Mouse (Mus musculus) kidney, adult 2 months (tissue): ENCODE results near the gene Mlkl. TPM values are rescaled to one million over a fixed set of nuclear protein-coding genes. Genes with fewer than 3 reads are reported as not detected.

ENCODE experiments used
- DNase-seq: peaks from one replicate; pipeline ENCODE4 v3.0.0; 2021
- H3K27ac ChIP-seq: fragments of 200-500 bp; 2 replicates; pipeline ENCODE4 v1.5.1; 2012; ENCODE audit warnings: low read depth, low read length, control low read depth, inconsistent platforms; ENCODE audit not compliant: insufficient read depth
- H3K27me3 ChIP-seq: fragments of 200-500 bp; replicated peaks from 2 replicates; pipeline ENCODE4 v1.6.1; 2012; ENCODE audit warnings: mild to moderate bottlenecking, moderate library complexity, low read length, inconsistent platforms; ENCODE audit not compliant: control insufficient read depth, insufficient read depth
- H3K36me3 ChIP-seq: fragments of 200-500 bp; 2 replicates; pipeline ENCODE4 v1.6.1; 2012; ENCODE audit warnings: mild to moderate bottlenecking, moderate library complexity, low read length, inconsistent platforms; ENCODE audit not compliant: control insufficient read depth, insufficient read depth
- H3K4me1 ChIP-seq: fragments of 200-500 bp; 2 replicates; pipeline ENCODE4 v1.6.1; 2011; ENCODE audit warnings: low read length; ENCODE audit not compliant: control insufficient read depth, insufficient read depth
- H3K4me3 ChIP-seq: fragments of 200-500 bp; 2 replicates; pipeline ENCODE4 v1.5.1; 2011; ENCODE audit warnings: mild to moderate bottlenecking, low read depth, low read length, control low read depth; ENCODE audit not compliant: insufficient read depth
- CTCF ChIP-seq: fragments of 200-500 bp; conservative IDR thresholded peaks from 2 replicates; pipeline ENCODE4 v1.5.1; 2011; ENCODE audit warnings: low read depth, mild to moderate bottlenecking, control low read depth, low read length, moderate library complexity, mixed read lengths; ENCODE audit not compliant: insufficient read depth, insufficient read length
- POLR2A ChIP-seq: fragments of 200-500 bp; IDR thresholded peaks from one replicate; pipeline ENCODE4 v1.6.1; 2011; ENCODE audit warnings: low read depth, low read length, control low read depth
- WGBS: fragments of 180-500 bp; shearing (Covaris S2); methylation state at CpG from one replicate; pipeline ENCODE4 v1.1.7; 2018; 5-methylcytosine and 5-hydroxymethylcytosine counted together
- polyA plus RNA-seq: library from polyadenylated mRNA; depleted of rRNA; stranded (reverse); fragments of >200 nt; gene quantifications from 2 replicates; pipeline ENCODE4 v1.2.3, GENCODE M21; 2012

Mlkl gene
- polyA plus RNA-seq, 1 experiment = 1.5 TPM

GRCm38 (mm10) chr8:111363489-111363888 lies 25.5 kb upstream of the Mlkl start:
- peak; percentile 35 for DNase-seq
- Histone ChIP-seq H3K36me3 (no peaks in the 10 kb centered on the region), H3K4me1 (peaks cover 6% of the 10 kb centered on the region; the same call in 1 of the 2 replicates), H3K27ac (peak overlapping the region; percentile 28; the same call in 1 of the 2 replicates), H3K27me3 (no peaks in the 10 kb centered on the region), H3K4me3 (no peak overlapping the region)
- 46% methylated on average over 8 of the region's 8 CpGs for WGBS
- no peak for TF ChIP-seq CTCF
- no peak for TF ChIP-seq POLR2A

GRCm38 (mm10) chr8:111360579-111361209 lies 22.7 kb upstream of the Mlkl start:
- H3K27me3 ChIP-seq = no peaks in the 10 kb centered on the region
- H3K27ac ChIP-seq = peak overlapping the region; percentile 63
- peak; percentile 47 for DNase-seq
- 43% methylated on average over 7 of the region's 7 CpGs for WGBS
- H3K4me1 ChIP-seq = no peaks in the 10 kb centered on the region
- no peak for TF ChIP-seq POLR2A
- TF ChIP-seq CTCF = no peak
- H3K36me3 ChIP-seq = no peaks in the 10 kb centered on the region
- H3K4me3 ChIP-seq = no peak overlapping the region

- Histone ChIP-seq H3K4me1 (no peaks in the 10 kb centered on the region), H3K4me3 (no peak overlapping the region), H3K27ac (no peak overlapping the region), H3K36me3 (no peaks in the 10 kb centered on the region), H3K27me3 (no peaks in the 10 kb centered on the region)
- WGBS = 82% methylated on average over 5 of the region's 5 CpGs
- no peak for DNase-seq
- TF ChIP-seq POLR2A (no peak), CTCF (no peak)
Observed at GRCm38 (mm10) chr8:111359936-111360335, 22.0 kb upstream of the Mlkl start.

- Histone ChIP-seq H3K4me1 (no peaks in the 10 kb centered on the region), H3K4me3 (no peak overlapping the region), H3K27ac (no peak overlapping the region), H3K27me3 (no peaks in the 10 kb centered on the region), H3K36me3 (no peaks in the 10 kb centered on the region)
- TF ChIP-seq POLR2A = no peak
- TF ChIP-seq CTCF = 0 out of 2 replicates have a peak, but pooled peaks have one; percentile 5
- no peak for DNase-seq
- 64% methylated on average over 1 of the region's 1 CpGs for WGBS
Observed at GRCm38 (mm10) chr8:111358905-111359304, 20.9 kb upstream of the Mlkl start.

GRCm38 (mm10) chr8:111357433-111357832 lies 19.5 kb upstream of the Mlkl start:
- 68% methylated on average over 4 of the region's 4 CpGs for WGBS
- Histone ChIP-seq H3K27me3 (no peaks in the 10 kb centered on the region), H3K27ac (no peak overlapping the region), H3K4me3 (no peak overlapping the region), H3K4me1 (no peaks in the 10 kb centered on the region), H3K36me3 (no peaks in the 10 kb centered on the region)
- TF ChIP-seq POLR2A (no peak), CTCF (no peak)
- DNase-seq = no peak

DNA sequence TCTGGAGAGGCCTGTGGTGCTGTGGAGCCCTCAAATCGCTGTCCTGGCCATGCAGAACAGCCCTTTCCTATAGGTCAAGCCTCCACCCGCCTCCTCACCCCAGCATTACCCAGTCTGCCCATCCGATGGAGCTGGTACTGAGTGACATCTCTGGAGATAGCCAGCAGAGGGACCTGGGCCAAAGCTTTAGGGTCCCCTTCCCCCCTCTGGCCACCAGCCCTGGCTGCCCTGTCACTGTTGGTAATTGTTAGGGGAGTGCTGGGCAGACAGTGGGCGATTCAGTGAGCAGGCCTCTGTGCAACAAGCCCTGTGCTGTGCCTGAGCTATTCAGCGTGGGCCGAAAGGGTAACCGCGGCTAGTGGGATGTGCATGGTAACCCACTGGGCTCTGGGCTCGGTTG lies 15.5 kb upstream of the Mlkl start:
- no peaks in the 10 kb centered on the region for H3K27me3 ChIP-seq
- DNase-seq = no peak
- TF ChIP-seq CTCF (no peak), POLR2A (no peak)
- H3K4me1 ChIP-seq = no peaks in the 10 kb centered on the region
- no peaks in the 10 kb centered on the region for H3K36me3 ChIP-seq
- 89% methylated on average over 9 of the region's 9 CpGs for WGBS
- H3K27ac ChIP-seq = no peak overlapping the region
- no peak overlapping the region for H3K4me3 ChIP-seq

GRCm38 (mm10) chr8:111352289-111352688 lies 14.3 kb upstream of the Mlkl start:
- Histone ChIP-seq H3K4me1 (no peaks in the 10 kb centered on the region), H3K36me3 (no peaks in the 10 kb centered on the region), H3K27me3 (no peaks in the 10 kb centered on the region), H3K4me3 (no peak overlapping the region), H3K27ac (no peak overlapping the region)
- no peak for DNase-seq
- 78% methylated on average over 5 of the region's 5 CpGs for WGBS
- TF ChIP-seq POLR2A (no peak), CTCF (no peak)

GRCm38 (mm10) chr8:111350577-111350976 lies 12.6 kb upstream of the Mlkl start:
- H3K27me3 ChIP-seq = no peaks in the 10 kb centered on the region
- no peak for DNase-seq
- TF ChIP-seq CTCF = no peak
- TF ChIP-seq POLR2A = no peak
- H3K27ac ChIP-seq = no peak overlapping the region
- no peak overlapping the region for H3K4me3 ChIP-seq
- H3K4me1 ChIP-seq = no peaks in the 10 kb centered on the region
- no peaks in the 10 kb centered on the region for H3K36me3 ChIP-seq
- WGBS = 92% methylated on average over 6 of the region's 6 CpGs
